Mouse (Mus musculus) intestine, embryonic 14.5 days (tissue): Measurements from ENCODE around the gene Fgfr2. TPM values are rescaled to one million over a fixed set of nuclear protein-coding genes. Genes with fewer than 3 reads are reported as not detected.

Source experiments
- ATAC-seq: fragments of 200-750 bp; cut with Nextera tagmentation; replicated peaks from 2 replicates; pipeline ENCODE4 v1.8.0; 2017; ENCODE audit warnings: low read depth, moderate number of reproducible peaks, moderate TSS enrichment, moderate library complexity; ENCODE audit not compliant: low FRiP score, low TSS enrichment
- DNase-seq: peaks from one replicate; pipeline ENCODE4 v3.0.0-alpha.2; 2018; ENCODE audit warnings: low spot score
- H3K27ac ChIP-seq: fragments of 300-500 bp; sonication (generic); 2 replicates; pipeline ENCODE4 v1.5.1; 2014; ENCODE audit warnings: low read depth, mild to moderate bottlenecking, control low read depth
- H3K27me3 ChIP-seq: fragments of 300-500 bp; sonication (generic); replicated peaks from 2 replicates; pipeline ENCODE4 v1.6.1; 2014; ENCODE audit warnings: low read length, control low read depth; ENCODE audit not compliant: control insufficient read depth, insufficient read depth
- H3K36me3 ChIP-seq: fragments of 300-500 bp; sonication (generic); 2 replicates; pipeline ENCODE4 v1.6.1; 2014; ENCODE audit warnings: low read length, control low read depth; ENCODE audit not compliant: control insufficient read depth, insufficient read depth
- H3K4me1 ChIP-seq: fragments of 300-500 bp; sonication (generic); replicated peaks from 2 replicates; pipeline ENCODE4 v1.6.1; 2014; ENCODE audit warnings: low read length, control low read depth, mixed read lengths; ENCODE audit not compliant: control insufficient read depth, insufficient read depth
- H3K4me2 ChIP-seq: fragments of 300-500 bp; sonication (generic); 2 replicates; pipeline ENCODE4 v1.6.1; 2014; ENCODE audit warnings: low read length
- H3K4me3 ChIP-seq: fragments of 300-500 bp; sonication (generic); 2 replicates; pipeline ENCODE4 v1.5.1; 2014; ENCODE audit warnings: low read depth, low read length, control low read depth, mixed read lengths
- H3K9ac ChIP-seq: fragments of 300-500 bp; sonication (generic); 2 replicates; pipeline ENCODE4 v1.6.1; 2014; ENCODE audit warnings: mild to moderate bottlenecking, low read length
- H3K9me3 ChIP-seq: fragments of 300-500 bp; sonication (generic); 2 replicates; pipeline ENCODE4 v1.6.1; 2016; ENCODE audit warnings: low read length, control low read depth; ENCODE audit not compliant: control insufficient read depth
- WGBS: fragments of 180-500 bp; shearing (Covaris S2); extraction: QIAGEN DNeasy Blood & Tissue Kit; methylation state at CpG from one replicate; pipeline ENCODE4 v1.1.7; 2014; 5-methylcytosine and 5-hydroxymethylcytosine counted together
- polyA plus RNA-seq: library from polyadenylated mRNA; unstranded; fragments of >200 nt; fragmentation: Nextera tagmentation; extraction: Ambion mirVana; gene quantifications from 2 replicates; pipeline ENCODE4 v1.2.1, GENCODE M21; 2014

Fgfr2 gene
- polyA plus RNA-seq, 1 experiment from 2014 or later = 105 TPM

- H3K27me3 ChIP-seq = no peaks in the 10 kb centered on the region
- no peak; the same call in 1 of the 2 replicates for ATAC-seq
- H3K4me2 ChIP-seq = peak overlapping the region; percentile 18; the same call in 1 of the 2 replicates
- peak overlapping the region; percentile 80 for H3K27ac ChIP-seq
- no peaks in the 10 kb centered on the region for H3K9me3 ChIP-seq
- no peaks in the 10 kb centered on the region for H3K36me3 ChIP-seq
- DNase-seq = no peak
- WGBS = 47% methylated on average over 3 of the region's 3 CpGs
- no peak overlapping the region for H3K9ac ChIP-seq
- H3K4me3 ChIP-seq = no peak overlapping the region
- H3K4me1 ChIP-seq = peaks cover 86% of the 10 kb centered on the region
These were observed 835.8 kb downstream of the Fgfr2 start for GRCm38 (mm10) chr7:132287340-132287664.

GRCm38 (mm10) chr7:132286630-132287339, 836.4 kb downstream of the Fgfr2 start:
- 10% methylated on average over 14 of the region's 14 CpGs for WGBS
- Histone ChIP-seq H3K4me1 (peaks cover 87% of the 10 kb centered on the region), H3K36me3 (no peaks in the 10 kb centered on the region), H3K4me3 (no peak overlapping the region), H3K9me3 (no peaks in the 10 kb centered on the region), H3K9ac (no peak overlapping the region), H3K27me3 (no peaks in the 10 kb centered on the region), H3K27ac (peak overlapping the region; percentile 80), H3K4me2 (peak overlapping the region; percentile 18; the same call in 1 of the 2 replicates)
- DNase-seq (peak; percentile 63), ATAC-seq (peak; percentile 75)

- Histone ChIP-seq H3K9ac (no peak overlapping the region), H3K4me2 (no peak overlapping the region), H3K36me3 (no peaks in the 10 kb centered on the region), H3K27ac (peak overlapping the region; percentile 80), H3K4me3 (no peak overlapping the region), H3K4me1 (peaks cover 74% of the 10 kb centered on the region), H3K9me3 (no peaks in the 10 kb centered on the region), H3K27me3 (no peaks in the 10 kb centered on the region)
- DNase-seq (no peak), ATAC-seq (no peak)
- 11% methylated on average over 1 of the region's 1 CpGs for WGBS
These were observed 838.4 kb downstream of the Fgfr2 start for GRCm38 (mm10) chr7:132284795-132285194.

GRCm38 (mm10) chr7:132284048-132284737, 839.0 kb downstream of the Fgfr2 start:
- ATAC-seq (no peak), DNase-seq (no peak)
- H3K27me3 ChIP-seq = no peaks in the 10 kb centered on the region
- H3K4me1 ChIP-seq = peaks cover 68% of the 10 kb centered on the region
- H3K27ac ChIP-seq = peak overlapping the region; percentile 80
- no peak overlapping the region for H3K4me3 ChIP-seq
- no peaks in the 10 kb centered on the region for H3K9me3 ChIP-seq
- no peaks in the 10 kb centered on the region for H3K36me3 ChIP-seq
- no peak overlapping the region for H3K4me2 ChIP-seq
- H3K9ac ChIP-seq = no peak overlapping the region
- WGBS = 37% methylated on average over 7 of the region's 7 CpGs

DNA sequence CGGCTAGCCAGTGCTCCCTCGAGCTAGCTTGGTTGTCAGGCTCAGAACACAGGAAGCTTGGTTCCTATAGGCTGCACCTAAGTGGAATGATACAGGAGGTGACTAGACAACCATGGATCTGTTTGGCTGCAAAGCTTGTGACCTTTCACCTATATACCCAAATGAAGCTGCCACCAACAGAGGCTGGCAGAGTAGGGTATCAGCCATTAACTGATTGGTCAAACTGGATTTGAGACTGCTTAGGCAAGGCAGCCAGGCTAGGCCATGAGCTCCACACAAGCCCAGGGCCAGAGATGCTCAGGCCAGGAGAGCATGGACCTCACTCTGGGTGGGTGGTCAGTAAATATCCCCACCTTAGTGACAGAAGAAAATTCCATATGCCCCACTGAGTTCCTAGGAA, 840.6 kb downstream of the Fgfr2 start:
- Histone ChIP-seq H3K4me2 (no peak overlapping the region), H3K4me1 (peaks cover 52% of the 10 kb centered on the region), H3K9me3 (no peaks in the 10 kb centered on the region), H3K27me3 (no peaks in the 10 kb centered on the region), H3K36me3 (no peaks in the 10 kb centered on the region), H3K4me3 (no peak overlapping the region), H3K9ac (no peak overlapping the region), H3K27ac (no peak overlapping the region)
- 85% methylated on average over 2 of the region's 2 CpGs for WGBS
- ATAC-seq (no peak), DNase-seq (no peak)

GRCm38 (mm10) chr7:132282161-132282560, 841.0 kb downstream of the Fgfr2 start:
- Histone ChIP-seq H3K36me3 (no peaks in the 10 kb centered on the region), H3K4me3 (no peak overlapping the region), H3K4me2 (no peak overlapping the region), H3K4me1 (peaks cover 48% of the 10 kb centered on the region), H3K27me3 (no peaks in the 10 kb centered on the region), H3K9me3 (no peaks in the 10 kb centered on the region), H3K9ac (no peak overlapping the region), H3K27ac (no peak overlapping the region)
- 81% methylated on average over 3 of the region's 3 CpGs for WGBS
- no peak for ATAC-seq
- no peak for DNase-seq

GRCm38 (mm10) chr7:132281753-132282152, 841.4 kb downstream of the Fgfr2 start:
- Histone ChIP-seq H3K4me3 (no peak overlapping the region), H3K9ac (no peak overlapping the region), H3K4me2 (no peak overlapping the region), H3K27ac (no peak overlapping the region), H3K9me3 (no peaks in the 10 kb centered on the region), H3K27me3 (no peaks in the 10 kb centered on the region), H3K4me1 (peaks cover 44% of the 10 kb centered on the region), H3K36me3 (no peaks in the 10 kb centered on the region)
- ATAC-seq (no peak), DNase-seq (no peak)
- 74% methylated on average over 4 of the region's 4 CpGs for WGBS

DNA sequence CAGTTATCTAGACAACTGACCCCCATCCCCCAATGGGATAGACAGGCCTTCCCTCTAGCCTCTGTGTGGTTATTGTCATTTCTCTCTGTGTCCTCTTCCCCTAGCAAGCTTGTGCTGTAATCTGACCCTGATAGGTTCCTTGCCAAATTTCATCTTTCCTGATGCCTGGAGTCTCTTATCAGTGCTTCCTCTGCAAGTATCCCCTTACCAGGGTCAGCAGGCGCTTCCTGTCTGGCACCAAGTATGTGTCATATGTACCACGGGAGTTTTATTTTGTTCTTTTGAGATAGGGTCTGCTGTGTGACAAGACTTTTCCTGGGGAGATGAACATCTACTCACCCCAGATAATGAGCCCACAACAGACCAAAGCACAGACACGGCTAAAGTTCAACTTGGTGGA, 844.5 kb downstream of the Fgfr2 start:
- no peak overlapping the region for H3K9ac ChIP-seq
- WGBS = 45% methylated on average over 3 of the region's 3 CpGs
- H3K36me3 ChIP-seq = 0 out of 2 replicates have a peak, but pooled peaks cover 11% of the 10 kb centered on the region
- ATAC-seq = no peak
- no peaks in the 10 kb centered on the region for H3K27me3 ChIP-seq
- no peaks in the 10 kb centered on the region for H3K9me3 ChIP-seq
- DNase-seq = no peak
- peaks cover 14% of the 10 kb centered on the region; the same call in 1 of the 2 replicates for H3K4me1 ChIP-seq
- no peak overlapping the region for H3K4me2 ChIP-seq
- H3K4me3 ChIP-seq = no peak overlapping the region
- H3K27ac ChIP-seq = no peak overlapping the region
